Mouse (Mus musculus): ENCODE results near the gene Ube3b.
A peak's percentile ranks its signal among the peaks of the same experiment; 100 is the strongest.

- TF ChIP-seq CTCF (IDR thresholded peaks at IDR 0.05; ENCODE audit: low read depth, low read length) (no peak), POLR2A (IDR thresholded peaks at IDR 0.05; ENCODE audit: extremely low read depth, insufficient read depth, low read length) (peak; percentile 41; the same call in 1 of the 2 replicates)
These were observed 63.4 kb downstream of the Ube3b start, which contains the start of the genes Mmab and Mvk for GRCm38 (mm10) chr5:114443566-114444367.
